Mouse (Mus musculus): ENCODE data around the gene Rtn4ip1. TPM values are rescaled to one million over a fixed set of nuclear protein-coding genes. Genes with fewer than 3 reads are reported as not detected.
"Not testable (repeated sequence)": the region's sequence is repeated elsewhere in the genome, so short reads cannot be mapped to it uniquely, and the experiment has no call there.

Gene Rtn4ip1
- polyA plus RNA-seq, 1 experiment from 2014 or later = 16.5 TPM

DNA sequence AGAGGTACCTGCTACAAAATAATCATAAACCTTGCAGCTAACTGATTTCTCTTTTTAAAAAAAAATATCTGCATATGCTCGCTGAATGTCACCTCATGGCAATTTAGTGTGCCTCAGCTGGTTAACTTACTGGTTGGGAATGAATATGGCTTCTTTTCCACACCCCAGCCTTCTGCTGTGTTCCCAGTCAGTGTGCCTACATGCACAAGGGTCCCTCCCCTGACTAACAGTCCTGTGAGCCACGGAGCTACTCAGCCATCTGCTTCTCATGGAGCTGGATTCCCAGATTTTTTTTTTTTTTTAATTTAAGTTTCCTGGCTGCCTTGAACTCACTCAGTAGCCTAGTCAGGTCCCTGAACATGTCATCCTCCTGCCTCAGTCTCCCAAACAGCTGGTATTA, 63.3 kb downstream of the Rtn4ip1 start:
- ATAC-seq (ENCODE audit: low FRiP score) = no peak
- no peaks in the 10 kb centered on the region for H3K36me3 ChIP-seq (replicated peaks; ENCODE audit: control insufficient read depth, insufficient read depth)

GRCm38 (mm10) chr10:43973244-43973643, 71.6 kb downstream of the Rtn4ip1 start:
- Histone ChIP-seq H3K27ac (no peak overlapping the region), H3K9me3 (ENCODE audit: control insufficient read depth, low read length) (no peaks in the 10 kb centered on the region), H3K4me3 (replicated peaks; ENCODE audit: low read length) (no peak overlapping the region), H3K36me3 (replicated peaks; ENCODE audit: control insufficient read depth, insufficient read depth) (no peaks in the 10 kb centered on the region), H3K4me1 (replicated peaks; ENCODE audit: control insufficient read depth, insufficient read depth, low read length) (no peaks in the 10 kb centered on the region), H3K27me3 (ENCODE audit: control insufficient read depth, insufficient read depth, low read length) (no peaks in the 10 kb centered on the region), H3K4me2 (replicated peaks) (no peak overlapping the region), H3K9ac (no peak overlapping the region)
- DNase-seq (ENCODE audit: low spot score) (no peak), ATAC-seq (ENCODE audit: low FRiP score) (no peak)
- 33% methylated on average over 2 of the region's 2 CpGs for whole genome bisulfite sequencing

More for the DNA sequence above, 63.3 kb downstream of the Rtn4ip1 start:
- H3K9ac ChIP-seq = no peak overlapping the region
- H3K4me3 ChIP-seq (replicated peaks; ENCODE audit: low read length) = no peak overlapping the region
- no peak overlapping the region for H3K27ac ChIP-seq
- DNase-seq (ENCODE audit: low spot score) = no peak
- WGBS = 61% methylated on average over 2 of the region's 2 CpGs
- H3K9me3 ChIP-seq (ENCODE audit: control insufficient read depth, low read length) = no peaks in the 10 kb centered on the region
- no peaks in the 10 kb centered on the region for H3K4me1 ChIP-seq (replicated peaks; ENCODE audit: control insufficient read depth, insufficient read depth, low read length)
- H3K4me2 ChIP-seq (replicated peaks) = no peak overlapping the region
- H3K27me3 ChIP-seq (ENCODE audit: control insufficient read depth, insufficient read depth, low read length) = no peaks in the 10 kb centered on the region

GRCm38 (mm10) chr10:43977353-43977752, 75.7 kb downstream of the Rtn4ip1 start:
- ATAC-seq (ENCODE audit: low FRiP score) (no peak), DNase-seq (ENCODE audit: low spot score) (no peak)
- WGBS = 69% methylated on average over 3 of the region's 3 CpGs
- Histone ChIP-seq H3K4me3 (replicated peaks; ENCODE audit: low read length) (no peak overlapping the region), H3K9me3 (ENCODE audit: control insufficient read depth, low read length) (no peaks in the 10 kb centered on the region), H3K4me2 (replicated peaks) (no peak overlapping the region), H3K9ac (no peak overlapping the region), H3K27me3 (ENCODE audit: control insufficient read depth, insufficient read depth, low read length) (no peaks in the 10 kb centered on the region), H3K4me1 (replicated peaks; ENCODE audit: control insufficient read depth, insufficient read depth, low read length) (no peaks in the 10 kb centered on the region), H3K36me3 (replicated peaks; ENCODE audit: control insufficient read depth, insufficient read depth) (no peaks in the 10 kb centered on the region), H3K27ac (no peak overlapping the region)

DNA sequence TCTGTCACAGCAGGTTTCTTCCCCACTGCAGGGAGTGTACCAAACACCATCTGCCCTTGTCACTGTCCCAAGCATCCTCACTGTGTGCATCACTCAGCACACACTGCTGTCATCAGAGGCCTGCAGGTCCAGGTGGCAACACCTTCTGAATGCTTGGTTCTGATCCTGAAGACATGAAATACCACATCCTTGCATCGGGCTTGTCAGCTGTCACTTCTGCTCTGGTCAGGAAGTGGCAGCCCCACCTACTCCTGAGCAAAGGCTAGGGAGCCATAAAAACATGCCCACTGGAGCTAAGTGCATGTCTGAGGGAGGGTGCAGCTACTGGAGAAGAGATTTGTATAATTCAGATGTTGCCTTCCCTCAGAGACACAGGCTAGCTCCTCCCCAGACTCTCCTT, 78.5 kb downstream of the Rtn4ip1 start:
- Histone ChIP-seq H3K27ac (no peak overlapping the region), H3K4me1 (replicated peaks; ENCODE audit: control insufficient read depth, insufficient read depth, low read length) (no peaks in the 10 kb centered on the region), H3K36me3 (replicated peaks; ENCODE audit: control insufficient read depth, insufficient read depth) (no peaks in the 10 kb centered on the region), H3K9ac (no peak overlapping the region), H3K4me2 (replicated peaks) (no peak overlapping the region), H3K9me3 (ENCODE audit: control insufficient read depth, low read length) (no peaks in the 10 kb centered on the region), H3K27me3 (ENCODE audit: control insufficient read depth, insufficient read depth, low read length) (no peaks in the 10 kb centered on the region), H3K4me3 (replicated peaks; ENCODE audit: low read length) (no peak overlapping the region)
- DNase-seq (ENCODE audit: low spot score) = no peak
- 92% methylated on average over 1 of the region's 1 CpGs for WGBS
- ATAC-seq (ENCODE audit: low FRiP score) = no peak

DNA sequence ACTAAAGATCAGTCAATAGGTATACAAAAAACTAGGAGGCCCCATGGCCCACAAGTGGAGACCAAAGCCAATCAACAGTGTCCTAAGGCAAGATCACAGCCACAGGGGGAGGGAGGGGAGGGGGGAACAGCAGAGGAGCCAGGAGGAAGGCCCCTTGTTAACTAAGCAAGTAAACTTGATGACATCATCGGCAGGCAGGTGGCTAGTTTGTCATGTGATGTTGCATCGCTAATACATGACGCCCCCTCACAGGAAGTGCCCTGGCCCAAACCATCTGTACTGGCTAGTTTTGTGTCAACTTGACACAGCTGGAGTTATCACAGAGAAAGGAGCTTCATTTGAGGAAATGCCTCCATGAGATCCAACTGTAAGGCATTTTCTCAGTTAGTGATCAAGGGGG, 79.1 kb downstream of the Rtn4ip1 start:
- not testable (repeated sequence) for DNase-seq (ENCODE audit: low spot score); H3K36me3 ChIP-seq (replicated peaks; ENCODE audit: control insufficient read depth, insufficient read depth); H3K27ac ChIP-seq; H3K27me3 ChIP-seq (ENCODE audit: control insufficient read depth, insufficient read depth, low read length); H3K9ac ChIP-seq; H3K4me2 ChIP-seq (replicated peaks); H3K4me1 ChIP-seq (replicated peaks; ENCODE audit: control insufficient read depth, insufficient read depth, low read length); ATAC-seq (ENCODE audit: low FRiP score); H3K4me3 ChIP-seq (replicated peaks; ENCODE audit: low read length); H3K9me3 ChIP-seq (ENCODE audit: control insufficient read depth, low read length)
- WGBS = 93% methylated on average over 3 of the region's 3 CpGs

DNA sequence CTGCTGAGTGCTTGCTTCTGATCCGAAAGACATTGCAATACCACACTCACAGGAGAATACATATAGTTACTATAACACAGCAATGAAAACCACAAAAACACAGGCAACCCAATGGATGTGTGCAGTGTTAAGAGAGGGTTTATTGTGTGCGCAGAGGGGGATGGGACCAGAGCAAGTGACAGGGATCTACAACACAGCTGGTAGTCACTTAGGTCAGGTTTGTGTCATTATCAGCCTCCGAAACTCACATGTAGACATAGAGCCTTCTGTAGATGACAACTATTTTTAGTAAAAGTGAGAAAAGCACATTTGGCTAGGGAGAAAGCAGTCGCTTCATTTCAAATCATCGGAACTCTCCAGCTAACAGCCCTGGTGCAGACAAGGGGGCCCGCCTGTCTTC, 80.9 kb downstream of the Rtn4ip1 start:
- Histone ChIP-seq H3K9ac (no peak overlapping the region), H3K4me1 (replicated peaks; ENCODE audit: control insufficient read depth, insufficient read depth, low read length) (no peaks in the 10 kb centered on the region), H3K36me3 (replicated peaks; ENCODE audit: control insufficient read depth, insufficient read depth) (no peaks in the 10 kb centered on the region), H3K27ac (no peak overlapping the region), H3K9me3 (ENCODE audit: control insufficient read depth, low read length) (no peaks in the 10 kb centered on the region), H3K4me2 (replicated peaks) (no peak overlapping the region), H3K27me3 (ENCODE audit: control insufficient read depth, insufficient read depth, low read length) (no peaks in the 10 kb centered on the region), H3K4me3 (replicated peaks; ENCODE audit: low read length) (no peak overlapping the region)
- ATAC-seq (ENCODE audit: low FRiP score) (no peak), DNase-seq (ENCODE audit: low spot score) (no peak)
- 90% methylated on average over 6 of the region's 6 CpGs for WGBS

- H3K27me3 ChIP-seq (ENCODE audit: control insufficient read depth, insufficient read depth, low read length) = no peaks in the 10 kb centered on the region
- WGBS = 91% methylated on average over 5 of the region's 5 CpGs
Measured at GRCm38 (mm10) chr10:43983241-43983640, 81.6 kb downstream of the Rtn4ip1 start.

GRCm38 (mm10) chr10:43983866-43984265, 82.3 kb downstream of the Rtn4ip1 start:
- Histone ChIP-seq H3K4me2 (replicated peaks) (no peak overlapping the region), H3K27me3 (ENCODE audit: control insufficient read depth, insufficient read depth, low read length) (no peaks in the 10 kb centered on the region)

More at GRCm38 (mm10) chr10:43983241-43983640, 81.6 kb downstream of the Rtn4ip1 start:
- no peaks in the 10 kb centered on the region for H3K9me3 ChIP-seq (ENCODE audit: control insufficient read depth, low read length)
- no peaks in the 10 kb centered on the region for H3K36me3 ChIP-seq (replicated peaks; ENCODE audit: control insufficient read depth, insufficient read depth)
- no peak for DNase-seq (ENCODE audit: low spot score)
- H3K4me3 ChIP-seq (replicated peaks; ENCODE audit: low read length) = no peak overlapping the region
- H3K4me2 ChIP-seq (replicated peaks) = no peak overlapping the region
- ATAC-seq (ENCODE audit: low FRiP score) = no peak
- no peak overlapping the region for H3K9ac ChIP-seq
- no peaks in the 10 kb centered on the region for H3K4me1 ChIP-seq (replicated peaks; ENCODE audit: control insufficient read depth, insufficient read depth, low read length)
- H3K27ac ChIP-seq = no peak overlapping the region

GRCm38 (mm10) chr10:43991268-43991667, 89.7 kb downstream of the Rtn4ip1 start:
- Histone ChIP-seq H3K36me3 (replicated peaks; ENCODE audit: control insufficient read depth, insufficient read depth) (no peaks in the 10 kb centered on the region), H3K4me2 (replicated peaks) (no peak overlapping the region), H3K9ac (no peak overlapping the region), H3K9me3 (ENCODE audit: control insufficient read depth, low read length) (no peaks in the 10 kb centered on the region), H3K27me3 (ENCODE audit: control insufficient read depth, insufficient read depth, low read length) (no peaks in the 10 kb centered on the region), H3K4me1 (replicated peaks; ENCODE audit: control insufficient read depth, insufficient read depth, low read length) (no peaks in the 10 kb centered on the region), H3K4me3 (replicated peaks; ENCODE audit: low read length) (no peak overlapping the region), H3K27ac (no peak overlapping the region)
- WGBS = 96% methylated on average over 5 of the region's 5 CpGs
- no peak for DNase-seq (ENCODE audit: low spot score)
- no peak for ATAC-seq (ENCODE audit: low FRiP score)

More at GRCm38 (mm10) chr10:43983866-43984265, 82.3 kb downstream of the Rtn4ip1 start:
- DNase-seq (ENCODE audit: low spot score) = no peak
- Histone ChIP-seq H3K9me3 (ENCODE audit: control insufficient read depth, low read length) (no peaks in the 10 kb centered on the region), H3K4me3 (replicated peaks; ENCODE audit: low read length) (no peak overlapping the region), H3K4me1 (replicated peaks; ENCODE audit: control insufficient read depth, insufficient read depth, low read length) (no peaks in the 10 kb centered on the region), H3K27ac (no peak overlapping the region), H3K9ac (no peak overlapping the region), H3K36me3 (replicated peaks; ENCODE audit: control insufficient read depth, insufficient read depth) (no peaks in the 10 kb centered on the region)
- no peak for ATAC-seq (ENCODE audit: low FRiP score)
- 88% methylated on average over 2 of the region's 2 CpGs for WGBS

GRCm38 (mm10) chr10:43992506-43992905, 90.9 kb downstream of the Rtn4ip1 start:
- Histone ChIP-seq H3K36me3 (replicated peaks; ENCODE audit: control insufficient read depth, insufficient read depth) (no peaks in the 10 kb centered on the region), H3K27ac (no peak overlapping the region), H3K4me1 (replicated peaks; ENCODE audit: control insufficient read depth, insufficient read depth, low read length) (no peaks in the 10 kb centered on the region), H3K27me3 (ENCODE audit: control insufficient read depth, insufficient read depth, low read length) (no peaks in the 10 kb centered on the region), H3K4me3 (replicated peaks; ENCODE audit: low read length) (no peak overlapping the region), H3K9ac (no peak overlapping the region), H3K4me2 (replicated peaks) (no peak overlapping the region), H3K9me3 (ENCODE audit: control insufficient read depth, low read length) (no peaks in the 10 kb centered on the region)
- DNase-seq (ENCODE audit: low spot score) = no peak
- 86% methylated on average over 5 of the region's 5 CpGs for WGBS
- no peak for ATAC-seq (ENCODE audit: low FRiP score)
